Mouse (Mus musculus): ENCODE results near the gene Aym1.
A peak's percentile ranks its signal among the peaks of the same experiment; 100 is the strongest.
"Not testable (repeated sequence)": the region's sequence is repeated elsewhere in the genome, so short reads cannot be mapped to it uniquely, and the experiment has no call there.

Gene Aym1

DNA sequence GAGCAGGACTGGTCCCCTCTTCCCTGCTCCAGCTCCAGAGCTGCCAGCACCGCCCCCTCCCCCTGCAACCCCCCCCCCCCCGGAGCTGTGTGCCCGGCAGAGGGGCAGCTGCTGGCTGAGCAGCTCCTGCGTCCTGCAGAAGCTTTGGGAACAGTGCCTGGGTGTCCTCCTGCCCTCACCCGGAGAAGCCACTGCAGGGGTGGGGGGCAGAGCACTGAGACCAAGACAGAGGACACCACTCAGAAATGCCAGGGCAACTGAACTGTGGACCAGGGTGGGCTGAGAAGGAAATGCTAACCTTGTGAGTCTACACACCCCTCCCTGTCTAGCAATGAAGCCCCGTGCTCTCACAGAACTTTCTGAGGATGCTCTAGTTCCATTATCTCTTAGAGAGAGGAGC lies at the start of gene Aym1:
Gene Aym1 (plus strand): TSS at position 109 of the 400 bp plus-strand sequence.
- no peak for DNase-seq (ENCODE audit: low spot score in 2 of 2)

DNA sequence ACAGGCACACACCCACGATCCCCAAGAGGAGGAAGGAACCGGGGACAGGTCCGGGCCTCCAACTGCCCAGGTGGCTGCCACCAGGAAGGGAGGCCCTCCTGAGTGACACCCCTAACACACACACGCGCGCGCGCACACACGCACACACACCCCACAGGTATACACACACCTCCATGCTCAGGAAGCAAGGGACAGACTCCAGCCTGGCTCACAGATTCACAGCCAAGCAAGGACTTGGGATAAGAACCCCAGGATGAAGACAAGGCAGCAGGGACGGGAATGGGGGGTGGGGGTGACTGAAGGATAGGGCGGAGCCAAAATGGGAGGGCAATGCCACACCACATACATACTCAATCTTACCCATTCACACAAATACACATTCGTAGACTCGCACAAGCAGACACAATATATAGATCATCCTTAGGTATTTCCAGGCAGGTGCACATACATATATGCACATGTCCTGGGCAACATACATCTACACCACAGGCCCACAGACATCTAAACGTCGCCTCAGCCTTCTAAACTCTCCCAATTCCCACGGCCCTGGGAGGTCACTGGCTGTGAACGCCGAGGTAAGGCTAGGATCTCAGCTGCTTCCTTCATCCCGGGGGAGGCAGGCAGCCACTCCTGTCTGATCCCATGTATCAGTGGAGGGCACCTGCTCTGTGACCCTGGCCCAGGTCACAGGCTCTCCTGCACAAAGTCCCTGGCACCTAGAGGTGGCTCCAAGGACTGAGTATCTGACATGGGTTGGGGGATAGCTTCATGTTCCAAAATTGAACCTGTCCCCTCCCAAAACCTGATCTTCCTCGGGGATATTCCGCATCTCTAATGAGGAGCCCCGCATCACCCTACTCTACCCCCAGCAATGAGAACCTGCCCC lies 47.4 kb upstream of the Aym1 start:
- DNase-seq (ENCODE audit: low spot score in 2 of 2): no peak

DNA sequence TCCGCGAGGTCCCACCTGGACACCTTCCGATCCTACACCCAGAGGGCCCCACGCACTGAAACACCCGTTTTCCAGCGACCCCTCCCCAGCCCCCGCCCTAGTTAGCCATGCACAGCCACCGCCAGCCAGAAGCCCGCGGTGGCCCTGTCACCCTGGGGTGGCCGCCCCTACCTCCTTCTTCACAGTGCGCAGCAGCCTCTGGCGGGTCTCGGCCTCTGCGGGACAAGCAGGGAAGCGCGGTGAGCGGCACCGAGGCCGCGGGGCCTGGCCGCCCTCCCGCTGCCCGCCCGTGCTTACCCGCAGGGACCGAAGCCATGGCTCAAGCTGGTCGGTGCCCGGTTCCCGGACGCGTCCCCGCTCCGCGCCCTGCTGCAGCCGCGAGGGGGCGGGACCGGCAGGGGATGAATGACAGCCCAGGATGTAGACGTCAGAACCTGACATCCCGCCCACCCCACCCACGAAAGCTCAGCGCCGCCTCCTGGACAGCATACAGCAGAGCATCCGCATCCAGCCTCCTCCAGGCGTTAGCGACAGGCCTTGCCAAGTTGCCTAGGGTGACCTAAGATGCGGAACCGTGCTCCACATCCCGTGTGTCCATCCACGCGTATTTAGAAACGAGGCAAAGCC lies 46.6 kb upstream of the Aym1 start, which contains the start of gene Sgsm1:
Gene Sgsm1 (minus strand): TSS at position 410 of the 627 bp plus-strand sequence.
- peak in 1 of 2 experiments; percentile 59 for DNase-seq (ENCODE audit: low spot score in 2 of 2)

DNA sequence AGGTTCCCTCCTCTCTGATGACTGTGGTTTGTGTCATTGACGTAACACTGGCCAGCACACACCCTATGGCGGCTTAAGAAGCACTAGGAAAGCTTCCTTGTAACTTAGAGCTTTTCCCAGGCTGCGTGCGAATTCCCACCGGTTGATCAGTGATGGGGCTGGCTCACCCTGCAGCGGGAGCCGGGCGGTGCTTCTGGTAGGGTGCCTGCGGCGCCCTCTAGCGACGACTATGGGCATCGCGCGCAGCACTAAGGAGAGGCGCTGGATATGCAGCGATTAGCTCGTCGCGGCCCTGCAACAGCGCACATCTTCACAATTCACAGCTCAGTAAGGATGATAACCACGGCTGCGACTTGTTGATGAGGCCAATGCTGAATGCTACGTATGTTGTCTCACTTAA lies 43.1 kb upstream of the Aym1 start:
- DNase-seq (ENCODE audit: low spot score in 2 of 2): peak in 1 of 2 experiments; percentile 52

DNA sequence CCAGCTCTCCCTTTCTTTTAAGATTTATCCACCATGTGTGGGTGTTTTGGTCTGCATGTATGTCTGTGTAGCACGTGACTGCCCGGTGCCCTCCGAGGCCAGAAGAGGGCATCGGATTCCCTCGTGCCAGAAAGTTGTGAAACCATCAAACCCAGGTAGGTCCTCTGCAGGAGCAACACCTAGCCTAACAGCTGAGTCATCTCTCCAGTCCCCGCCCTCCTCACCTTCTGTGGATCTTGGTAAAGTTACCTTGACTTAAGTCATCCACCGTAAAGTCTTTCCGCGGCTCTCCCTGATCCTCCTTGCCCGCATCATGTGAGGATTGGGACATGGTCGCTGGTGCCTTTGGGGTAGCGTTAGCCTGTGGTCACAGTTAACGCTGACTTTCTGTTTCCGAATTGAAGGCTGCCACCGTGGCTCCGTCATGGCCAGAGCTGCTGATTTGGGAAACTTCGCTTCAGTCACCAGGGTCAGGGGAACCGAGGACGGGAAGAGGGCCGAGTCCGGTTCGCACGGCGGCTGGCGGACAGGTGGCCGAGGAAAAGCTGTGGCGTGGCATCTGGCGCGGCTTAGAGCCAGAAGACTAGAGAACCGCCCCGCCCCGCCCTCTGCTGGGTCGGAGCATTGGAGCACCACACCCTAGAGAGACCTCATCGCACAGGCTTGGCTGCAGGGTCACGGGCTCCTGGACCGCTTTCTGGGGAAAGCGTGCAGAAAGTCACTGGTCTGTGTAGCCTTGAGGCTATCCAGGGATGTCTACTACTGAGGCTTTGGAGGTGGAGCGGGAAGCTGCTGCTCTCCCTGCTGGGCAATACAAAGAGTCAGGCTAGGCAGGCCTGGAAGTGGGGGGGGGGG lies 33.1 kb upstream of the Aym1 start:
- DNase-seq (ENCODE audit: low spot score in 2 of 2): no peak

DNA sequence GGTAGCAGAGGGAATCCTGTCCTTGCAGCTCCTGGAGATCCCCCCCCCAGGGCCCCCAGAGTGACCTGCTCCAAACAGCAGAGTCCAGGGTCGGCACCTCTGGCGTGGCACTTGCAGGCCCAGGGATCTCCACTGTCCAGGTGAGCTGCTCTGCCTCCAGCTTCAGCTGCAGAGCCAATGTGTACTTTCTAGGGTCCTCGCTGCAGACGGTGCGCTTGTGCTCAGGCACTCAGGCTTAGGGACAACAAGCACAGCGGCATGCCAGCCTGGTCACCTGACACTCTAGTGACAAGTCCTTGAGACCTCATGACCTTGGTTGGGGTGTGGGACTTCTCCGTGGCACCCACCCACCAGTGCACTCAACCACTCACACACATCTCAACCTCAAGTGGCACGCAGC lies 27.6 kb upstream of the Aym1 start:
- DNase-seq (ENCODE audit: low spot score in 2 of 2): no peak

DNA sequence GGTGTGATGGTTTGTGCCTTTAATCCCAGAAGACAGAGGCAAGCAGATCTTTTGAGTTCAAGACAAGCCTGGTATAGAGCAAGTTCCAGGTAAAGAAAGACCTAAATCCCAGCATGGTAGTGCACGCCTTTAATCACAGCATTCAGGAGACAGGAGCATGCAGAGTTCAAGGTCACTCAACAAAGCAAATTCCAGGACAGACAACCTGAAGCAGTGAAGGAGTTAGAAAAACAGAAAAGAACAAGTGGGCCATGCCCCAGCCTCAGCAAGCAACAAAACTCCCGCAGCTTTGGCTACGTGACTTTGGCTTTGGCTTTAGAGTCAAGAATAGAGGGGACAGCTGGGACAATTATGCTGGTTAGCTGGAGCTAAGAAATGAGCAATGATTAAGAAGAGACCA lies 26.9 kb upstream of the Aym1 start:
- no peak for DNase-seq (ENCODE audit: low spot score in 2 of 2)

DNA sequence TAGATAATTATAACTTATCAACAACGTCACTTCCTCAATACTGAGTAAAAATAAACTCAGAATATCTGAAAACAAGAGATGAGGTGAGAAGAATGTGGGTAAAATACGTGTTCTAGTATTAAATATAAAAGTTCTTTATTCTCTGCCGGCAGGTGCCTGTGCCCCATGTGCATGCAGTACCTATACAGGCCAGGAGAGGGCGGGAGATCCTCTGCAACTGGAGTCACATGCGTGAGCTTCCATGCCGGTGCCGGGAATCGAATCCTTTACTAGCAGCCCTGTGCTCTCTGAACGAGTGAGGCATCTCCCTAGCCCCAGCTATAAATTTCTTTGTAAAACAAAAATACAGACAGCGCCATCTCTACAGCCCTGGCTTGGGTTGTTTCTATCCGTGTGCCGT lies 24.9 kb upstream of the Aym1 start:
- peak; percentile 9 to 46 for DNase-seq (ENCODE audit: low spot score in 2 of 2)

DNA sequence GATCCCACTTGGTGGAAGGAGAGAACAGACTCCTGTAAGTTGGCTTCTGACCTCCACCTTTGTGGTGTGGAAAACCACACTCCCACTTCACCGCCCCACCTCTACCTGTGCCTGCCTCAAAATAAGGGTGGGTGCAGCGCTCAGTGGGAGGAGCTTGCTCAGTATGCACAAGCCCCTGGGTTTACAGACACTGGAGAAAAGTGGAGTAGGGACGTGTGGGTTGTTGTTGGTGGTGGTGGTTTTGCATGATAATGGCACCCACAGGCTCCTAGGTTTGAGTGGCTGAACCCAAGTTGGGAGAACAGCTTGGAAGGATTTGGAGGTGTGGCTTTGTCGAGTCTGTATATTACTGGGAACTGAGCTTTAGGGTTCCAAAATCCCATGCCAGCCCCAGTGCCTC lies 24.2 kb upstream of the Aym1 start:
- no peak for DNase-seq (ENCODE audit: low spot score in 2 of 2)

DNA sequence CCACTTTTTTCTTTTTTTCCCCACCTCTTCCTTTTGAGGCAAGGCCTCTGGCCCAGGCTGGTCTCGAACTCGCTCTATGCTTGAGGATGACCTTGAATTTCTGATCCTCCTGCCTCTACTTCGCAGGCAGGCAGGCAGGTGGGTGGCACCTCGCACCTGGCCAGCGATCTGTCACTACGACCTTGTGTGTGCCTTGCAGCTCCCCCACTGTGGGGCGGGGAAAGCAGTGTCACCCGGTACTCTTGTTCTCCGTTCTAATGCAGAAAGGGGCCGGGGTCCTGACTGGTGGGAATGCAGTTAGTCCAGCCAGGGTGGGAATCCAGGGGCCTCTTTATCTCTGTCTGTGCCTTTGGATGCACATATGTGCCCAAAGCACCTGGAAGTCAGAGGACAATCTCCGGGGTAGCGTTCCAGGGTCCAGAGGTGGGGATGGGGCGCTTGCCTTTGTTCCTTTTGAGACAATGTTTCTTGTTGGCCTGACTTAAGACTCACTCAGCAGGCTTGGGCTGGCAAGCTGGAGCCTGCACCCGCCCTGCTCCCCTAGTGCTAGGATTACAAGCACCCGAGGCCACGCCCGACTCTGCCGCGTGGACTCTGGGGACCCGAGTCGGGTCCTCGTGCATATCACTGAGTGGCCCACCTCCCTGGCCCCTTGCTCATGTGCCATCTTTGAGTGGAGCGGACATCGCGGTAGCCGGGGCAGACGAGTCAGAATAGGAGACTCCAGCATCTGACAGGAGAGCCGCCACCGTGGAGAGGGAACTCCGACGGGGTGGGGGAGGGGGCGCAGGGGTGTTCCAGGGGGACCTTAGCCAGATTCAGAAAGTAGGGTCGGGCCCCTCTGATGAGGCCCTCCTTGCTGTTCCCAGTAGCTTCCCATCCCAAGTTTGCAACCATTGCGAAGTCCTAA lies 22.2 kb upstream of the Aym1 start:
- DNase-seq (ENCODE audit: low spot score in 2 of 2): no peak

DNA sequence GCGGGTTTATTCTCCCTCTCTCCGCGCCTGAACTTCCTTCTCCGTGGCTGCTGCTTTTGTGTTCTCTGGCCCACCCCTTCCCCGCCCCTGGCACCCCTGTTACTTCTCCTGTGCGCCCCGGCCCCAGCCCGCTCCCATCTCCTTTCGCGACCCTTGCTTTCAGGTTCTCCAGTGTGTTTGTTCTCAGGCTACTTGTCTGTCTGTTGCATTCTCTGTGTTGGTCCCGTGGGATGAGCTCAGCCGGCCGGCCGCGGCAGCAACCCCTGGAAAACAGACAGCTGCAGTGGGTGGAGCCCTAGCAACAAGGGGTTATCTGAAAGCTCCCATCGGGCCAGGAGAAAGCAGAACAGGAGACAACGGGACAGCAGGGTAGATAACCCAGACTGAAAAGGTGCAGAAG lies 21.4 kb upstream of the Aym1 start:
- DNase-seq (ENCODE audit: low spot score in 2 of 2): no peak

DNA sequence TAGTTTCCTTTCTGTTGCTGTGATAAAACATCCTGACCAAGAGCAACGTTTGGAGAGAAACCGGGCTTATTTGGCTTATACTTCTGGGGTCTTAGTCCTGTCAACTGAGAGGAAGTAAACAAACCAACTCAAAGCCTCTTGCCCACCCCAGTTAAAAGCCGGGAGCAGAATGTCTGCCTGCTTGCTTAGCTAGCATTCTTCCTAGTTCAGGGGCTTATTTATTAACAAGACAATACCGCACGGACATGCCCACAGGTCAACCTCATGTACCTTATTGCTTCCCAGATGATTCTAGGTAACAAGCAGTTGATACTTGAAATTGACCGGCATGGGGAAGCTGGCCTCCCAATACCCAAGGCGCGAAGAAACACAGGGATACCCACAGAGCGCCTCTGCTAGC lies 20.8 kb upstream of the Aym1 start:
- no peak for DNase-seq (ENCODE audit: low spot score in 2 of 2)

DNA sequence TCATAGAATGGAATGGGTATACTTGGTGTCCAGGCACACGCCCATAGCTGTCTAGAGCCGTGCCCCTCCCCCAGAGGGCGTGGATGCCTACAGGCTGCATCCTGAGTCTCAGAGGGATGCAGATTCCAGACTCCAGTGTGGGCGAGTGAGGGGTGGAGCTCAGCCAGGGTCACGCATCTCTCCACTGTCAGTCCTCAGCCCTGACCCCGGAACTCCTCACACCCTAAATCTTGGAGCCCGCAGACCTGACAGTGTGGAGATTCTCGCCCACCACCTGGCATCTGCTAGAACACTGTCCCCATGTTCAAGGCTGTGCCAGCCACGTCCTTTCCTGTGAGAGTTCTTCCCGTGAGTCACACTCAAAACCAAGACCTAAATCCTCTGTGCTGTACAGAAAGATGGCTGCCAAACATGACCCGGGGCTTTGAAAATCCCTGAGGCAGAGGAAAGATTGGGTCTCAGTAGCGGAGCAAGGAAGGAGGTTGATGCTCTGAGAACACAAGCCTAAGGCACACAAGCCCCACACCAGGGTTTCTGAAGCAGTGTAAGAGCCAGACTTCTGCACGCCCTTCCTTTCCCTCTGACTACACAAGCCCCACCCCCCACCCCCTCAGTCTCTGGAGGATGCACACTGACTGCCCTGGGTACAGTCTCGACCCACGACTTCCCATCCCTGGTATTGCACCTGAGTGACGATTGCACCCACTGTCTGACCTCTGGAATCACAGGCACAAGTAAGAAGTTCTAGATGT lies 12.3 kb upstream of the Aym1 start:
- DNase-seq (ENCODE audit: low spot score in 2 of 2): no peak

DNA sequence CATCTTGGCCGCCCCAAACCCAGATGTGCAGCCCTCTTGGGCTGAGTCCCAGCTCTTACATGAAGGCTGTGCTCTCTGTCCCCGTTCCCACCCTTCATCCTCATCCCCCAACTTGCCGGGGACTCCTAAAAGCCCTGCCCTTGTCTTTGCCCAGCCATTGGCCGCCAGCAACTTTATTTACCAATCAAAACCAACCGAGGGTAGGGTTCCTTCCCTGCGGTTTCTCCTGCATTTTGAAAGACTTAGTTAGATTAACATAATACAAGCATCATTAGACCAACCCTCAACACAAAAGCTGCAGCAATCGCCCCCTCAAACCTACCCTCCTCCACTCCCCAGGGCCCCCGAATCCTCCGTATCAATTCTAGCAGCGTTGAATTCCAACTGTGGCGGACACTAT lies 11.3 kb upstream of the Aym1 start:
- DNase-seq (ENCODE audit: low spot score in 2 of 2): no peak

DNA sequence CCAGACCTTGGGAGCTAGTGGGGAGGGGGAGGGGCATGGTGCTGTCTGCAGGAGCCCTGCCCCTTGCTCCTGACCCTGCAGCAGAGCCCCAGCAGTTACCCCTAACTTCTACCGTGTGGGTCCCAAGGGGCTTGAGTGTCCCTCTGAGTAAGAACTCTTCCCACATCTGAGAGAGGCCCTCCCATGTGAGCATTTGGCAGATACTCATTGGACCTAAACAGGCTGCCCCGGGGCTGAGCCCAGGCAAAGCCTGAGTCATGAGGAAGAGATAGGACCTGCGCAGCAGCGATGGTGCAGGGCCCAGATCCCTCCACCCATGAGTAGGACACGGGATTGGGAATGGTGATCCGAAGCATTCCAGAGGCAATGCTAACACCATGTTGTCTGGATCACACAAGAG lies 10.4 kb upstream of the Aym1 start:
- DNase-seq (ENCODE audit: low spot score in 2 of 2): not testable (repeated sequence)

DNA sequence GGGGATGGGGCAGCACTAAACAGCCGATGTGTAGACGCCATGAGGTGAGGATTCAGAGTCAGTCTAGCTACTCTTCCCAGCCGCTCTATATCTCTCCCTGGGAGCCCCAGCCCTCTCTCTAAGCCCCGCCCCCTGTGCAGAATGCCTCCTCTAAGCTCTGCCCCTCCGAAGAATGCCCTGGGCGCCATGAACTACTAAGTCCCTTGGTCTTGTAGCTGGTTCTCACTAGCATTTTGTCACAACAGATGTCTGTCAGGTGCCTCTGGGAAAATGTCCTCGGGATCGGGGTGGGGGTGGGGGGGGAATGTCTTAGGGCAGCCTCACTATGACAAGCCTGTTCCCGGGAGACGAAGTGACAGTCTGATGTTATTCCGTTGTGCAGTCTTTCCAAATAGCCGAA lies 9.5 kb upstream of the Aym1 start:
- no peak for DNase-seq (ENCODE audit: low spot score in 2 of 2)

DNA sequence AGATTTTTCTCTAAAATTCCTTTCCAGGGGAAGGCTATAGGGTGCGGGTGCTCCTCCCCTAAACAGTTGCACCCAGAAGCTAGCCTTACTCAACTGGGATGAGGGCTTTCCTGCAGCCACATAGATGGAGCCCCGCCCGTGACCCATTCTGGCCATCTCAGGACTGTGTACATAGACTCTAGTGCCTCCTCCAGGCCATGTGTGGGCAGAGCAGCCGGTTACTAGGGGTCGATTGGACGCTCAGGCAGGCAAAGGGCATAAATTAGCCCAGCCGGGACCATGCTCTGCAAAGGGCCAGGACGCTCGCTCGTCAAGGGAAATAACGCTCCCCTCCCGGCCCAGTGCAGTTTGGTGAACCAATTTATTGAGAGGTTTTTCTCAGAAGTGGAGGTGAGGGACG lies 8.5 kb upstream of the Aym1 start:
- no peak for DNase-seq (ENCODE audit: low spot score in 2 of 2)

DNA sequence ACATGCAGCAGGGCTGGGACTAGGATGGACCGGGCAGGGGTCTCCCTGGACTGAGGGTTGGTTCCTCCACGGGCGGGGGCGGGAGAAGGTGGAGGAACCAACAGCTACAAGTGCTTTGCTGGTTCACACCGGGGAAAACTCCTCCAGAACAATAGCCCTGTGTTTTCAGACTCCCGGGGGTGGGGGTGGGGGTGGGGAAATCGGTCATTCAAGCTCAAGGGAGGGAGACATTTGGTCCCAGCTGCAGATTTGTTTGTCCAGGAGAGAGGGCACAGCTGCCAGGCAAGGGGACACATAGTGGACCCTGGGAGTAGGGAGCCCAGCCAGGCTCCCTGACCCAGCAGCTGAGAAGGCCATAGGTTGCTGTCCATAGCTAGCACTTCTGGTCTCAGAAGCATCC lies 7.9 kb upstream of the Aym1 start:
- no peak for DNase-seq (ENCODE audit: low spot score in 2 of 2)

DNA sequence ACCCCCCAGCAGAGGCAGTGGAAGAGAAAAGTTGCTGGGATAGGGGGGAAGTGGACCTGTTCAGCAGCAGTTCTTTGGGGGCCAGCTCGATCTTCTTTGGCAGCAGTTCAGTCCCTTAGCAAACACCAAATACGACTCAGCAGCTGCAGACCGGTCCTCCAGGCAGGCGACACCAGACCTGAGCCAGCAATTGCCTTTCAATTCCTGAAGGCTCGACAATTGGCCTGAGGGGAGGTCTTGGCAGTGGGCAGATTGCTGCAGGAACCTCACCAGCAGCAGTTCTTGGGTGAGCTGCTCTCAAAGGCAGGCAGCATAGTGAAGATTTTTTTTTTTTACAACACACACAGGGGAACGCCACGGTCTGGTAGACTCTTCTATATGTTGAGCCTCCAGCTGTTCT lies 7.3 kb upstream of the Aym1 start:
- DNase-seq (ENCODE audit: low spot score in 2 of 2): no peak

DNA sequence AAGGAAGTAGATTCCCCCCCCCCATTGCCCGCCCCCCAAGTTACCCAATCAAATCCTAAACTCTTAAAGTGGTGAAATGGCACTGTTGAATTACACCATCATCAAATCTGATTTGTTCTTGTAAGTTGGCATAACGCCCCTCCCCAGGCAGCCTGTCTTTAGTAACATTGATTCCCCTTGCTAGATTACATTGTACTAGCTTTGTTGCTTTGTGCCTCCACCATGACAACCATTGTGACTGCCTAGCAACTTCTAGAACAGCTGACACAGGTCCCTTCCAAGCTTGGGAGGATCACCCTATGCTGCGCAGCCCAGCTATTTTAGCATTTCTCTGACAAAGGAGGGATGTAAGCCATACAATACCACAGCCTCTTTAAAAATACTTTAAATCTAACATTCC lies 5.3 kb upstream of the Aym1 start:
- no peak for DNase-seq (ENCODE audit: low spot score in 2 of 2)

DNA sequence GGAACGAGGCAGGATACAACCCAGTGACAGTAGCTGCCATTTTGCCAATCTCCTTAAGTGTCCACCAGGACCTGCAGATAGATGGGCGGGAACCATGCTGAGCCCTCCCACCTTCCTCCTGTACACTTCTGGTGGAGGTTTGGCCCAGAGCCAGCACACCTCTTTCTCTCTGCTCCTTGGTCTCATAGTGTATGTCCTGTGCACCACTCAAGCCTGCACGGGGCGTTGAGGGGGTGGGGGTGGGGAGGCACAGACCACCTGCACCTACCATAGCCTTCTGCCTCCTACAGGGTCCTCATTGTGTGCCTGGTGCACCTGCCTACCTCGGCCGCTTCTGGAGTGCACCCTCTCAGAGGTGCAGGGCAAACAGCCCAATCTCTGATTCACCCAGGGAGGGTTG lies 4.5 kb upstream of the Aym1 start:
- no peak for DNase-seq (ENCODE audit: low spot score in 2 of 2)

Measured in spleen, postnatal 10 days (tissue).